Mouse (Mus musculus) embryonic fibroblast, embryonic 13.5 days (primary cell): ENCODE measurements around the gene Anapc4. TPM values are rescaled to one million over a fixed set of nuclear protein-coding genes. Genes with fewer than 3 reads are reported as not detected.

Source experiments
- H3K27ac ChIP-seq: 2 replicates; pipeline ENCODE4 v1.5.1; 2012; ENCODE audit warnings: low read length, control low read depth, inconsistent platforms; ENCODE audit not compliant: insufficient read depth
- H3K4me1 ChIP-seq: 2 replicates; pipeline ENCODE4 v1.6.1; 2011; ENCODE audit warnings: low read length; ENCODE audit not compliant: control insufficient read depth, insufficient read depth
- H3K4me3 ChIP-seq: 2 replicates; pipeline ENCODE4 v1.5.1; 2011; ENCODE audit warnings: mild to moderate bottlenecking, control low read depth, low read length; ENCODE audit not compliant: insufficient read depth
- CTCF ChIP-seq: IDR thresholded peaks from 2 replicates; pipeline ENCODE4 v1.5.1; 2011; ENCODE audit warnings: mild to moderate bottlenecking, control low read depth, low read length, moderate library complexity, borderline replicate concordance; ENCODE audit not compliant: insufficient read depth
- POLR2A ChIP-seq: IDR thresholded peaks from 2 replicates; pipeline ENCODE4 v1.6.1; 2011; ENCODE audit warnings: low read depth, mild to moderate bottlenecking, control low read depth, low read length, moderate library complexity
- polyA plus RNA-seq: library from polyadenylated mRNA; stranded (reverse); fragments of >200 nt; gene quantifications from 2 replicates; pipeline ENCODE4 v1.2.4, GENCODE M21; 2011; ENCODE audit warnings: low read depth; ENCODE audit not compliant: missing spikeins, insufficient read length

Anapc4 gene
- polyA plus RNA-seq, 1 experiment = 146 TPM

- Histone ChIP-seq H3K4me3 (no peak overlapping the region), H3K4me1 (no peaks in the 10 kb centered on the region), H3K27ac (no peak overlapping the region)
- no peak for TF ChIP-seq CTCF
- no peak for TF ChIP-seq POLR2A
These were observed 58.4 kb downstream of the Anapc4 start for GRCm38 (mm10) chr5:52891949-52892835.

DNA sequence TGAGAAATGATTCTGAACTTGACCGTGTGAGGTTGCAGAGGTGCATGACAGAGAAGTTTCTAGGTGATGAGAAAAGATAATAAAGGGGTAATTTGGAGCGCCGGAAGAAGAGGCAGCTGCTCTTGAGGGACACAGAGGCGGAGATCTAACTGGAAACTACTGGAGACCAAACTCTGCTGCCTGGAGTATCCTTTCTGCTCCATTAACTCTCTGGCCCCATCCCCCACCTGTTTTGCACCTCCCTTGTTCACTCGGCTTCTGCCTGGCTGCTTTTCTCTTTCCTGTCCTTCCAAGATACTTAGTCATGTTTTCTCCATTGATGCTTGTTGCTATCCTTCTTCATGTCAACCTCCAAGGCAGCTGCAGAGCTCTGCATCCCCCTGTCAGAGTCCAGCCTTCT is 60.1 kb downstream of the Anapc4 start:
- Histone ChIP-seq H3K4me1 (no peaks in the 10 kb centered on the region), H3K4me3 (no peak overlapping the region), H3K27ac (no peak overlapping the region)
- TF ChIP-seq POLR2A (no peak), CTCF (no peak)

GRCm38 (mm10) chr5:52904246-52904645 is 70.4 kb downstream of the Anapc4 start:
- Histone ChIP-seq H3K27ac (no peak overlapping the region), H3K4me3 (no peak overlapping the region), H3K4me1 (peaks cover 3% of the 10 kb centered on the region)
- TF ChIP-seq CTCF (no peak), POLR2A (no peak)

- Histone ChIP-seq H3K4me1 (peaks cover 3% of the 10 kb centered on the region), H3K4me3 (no peak overlapping the region), H3K27ac (no peak overlapping the region)
- TF ChIP-seq POLR2A = no peak
- TF ChIP-seq CTCF = no peak
These were observed 70.9 kb downstream of the Anapc4 start for GRCm38 (mm10) chr5:52904671-52905070.

- Histone ChIP-seq H3K4me1 (peaks cover 3% of the 10 kb centered on the region), H3K27ac (no peak overlapping the region), H3K4me3 (no peak overlapping the region)
- TF ChIP-seq CTCF (no peak), POLR2A (no peak)
These were observed 74.4 kb downstream of the Anapc4 start for GRCm38 (mm10) chr5:52908246-52908645.

- no peak overlapping the region for H3K4me3 ChIP-seq
- TF ChIP-seq POLR2A (no peak), CTCF (no peak)
These were observed 76.4 kb downstream of the Anapc4 start for GRCm38 (mm10) chr5:52910159-52910591.

GRCm38 (mm10) chr5:52911286-52911870 is 77.6 kb downstream of the Anapc4 start:
- TF ChIP-seq CTCF = no peak
- no peak for TF ChIP-seq POLR2A
- peaks cover 6% of the 10 kb centered on the region for H3K4me1 ChIP-seq
- no peak overlapping the region for H3K27ac ChIP-seq
- no peak overlapping the region for H3K4me3 ChIP-seq

More at GRCm38 (mm10) chr5:52910159-52910591, 76.4 kb downstream of the Anapc4 start:
- peak overlapping the region; percentile 47; the same call in 1 of the 2 replicates for H3K27ac ChIP-seq
- H3K4me1 ChIP-seq = peaks cover 3% of the 10 kb centered on the region

GRCm38 (mm10) chr5:52913711-52914110 is 79.9 kb downstream of the Anapc4 start:
- Histone ChIP-seq H3K27ac (no peak overlapping the region), H3K4me1 (peaks cover 2% of the 10 kb centered on the region), H3K4me3 (no peak overlapping the region)
- no peak for TF ChIP-seq POLR2A
- no peak for TF ChIP-seq CTCF

DNA sequence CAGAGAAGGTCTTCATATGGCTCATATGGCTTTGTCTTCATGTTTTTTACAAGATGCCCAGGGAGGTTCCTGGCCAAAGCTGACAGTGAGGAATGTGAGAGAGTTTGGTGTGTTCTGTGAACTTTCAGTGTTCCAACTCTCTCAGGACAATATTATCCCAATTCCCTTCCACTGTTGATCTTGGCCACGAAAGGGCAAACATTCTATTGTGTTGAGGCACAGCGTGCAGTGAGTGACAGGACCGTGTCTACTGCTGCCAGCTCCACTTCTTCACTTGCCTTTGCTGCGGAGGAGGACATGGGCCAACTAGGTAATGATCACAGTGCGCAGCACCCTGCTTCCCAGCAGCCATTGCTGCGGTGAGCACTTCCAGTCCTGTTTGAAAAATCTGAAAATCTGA is 82.4 kb downstream of the Anapc4 start:
- Histone ChIP-seq H3K27ac (no peak overlapping the region), H3K4me3 (no peak overlapping the region), H3K4me1 (peaks cover 2% of the 10 kb centered on the region; the same call in 1 of the 2 replicates)
- no peak for TF ChIP-seq CTCF
- no peak for TF ChIP-seq POLR2A

Other genes starting within 250 kb of the Anapc4 start
- 7.7 and 10.2 TPM in 2 replicates for gene Sepsecs, start 164.3 kb upstream of the Anapc4 start, polyA plus RNA-seq
- 25.7 and 28.1 TPM in 2 replicates for gene Pi4k2b, start 92.4 kb upstream of the Anapc4 start, polyA plus RNA-seq
- gene Zcchc4, start 58.6 kb upstream of the Anapc4 start, polyA plus RNA-seq = 12.8 and 18.3 TPM in 2 replicates
- gene Slc34a2, start 204.1 kb downstream of the Anapc4 start, polyA plus RNA-seq = not detected in 2 replicates